Mouse (Mus musculus) cerebellum, adult 9-11 months (tissue): ENCODE measurements around the gene Brms1.

Source experiments
- DNase-seq: peaks from one replicate; pipeline ENCODE4 v3.0.0; 2022

The Brms1 gene

DNA sequence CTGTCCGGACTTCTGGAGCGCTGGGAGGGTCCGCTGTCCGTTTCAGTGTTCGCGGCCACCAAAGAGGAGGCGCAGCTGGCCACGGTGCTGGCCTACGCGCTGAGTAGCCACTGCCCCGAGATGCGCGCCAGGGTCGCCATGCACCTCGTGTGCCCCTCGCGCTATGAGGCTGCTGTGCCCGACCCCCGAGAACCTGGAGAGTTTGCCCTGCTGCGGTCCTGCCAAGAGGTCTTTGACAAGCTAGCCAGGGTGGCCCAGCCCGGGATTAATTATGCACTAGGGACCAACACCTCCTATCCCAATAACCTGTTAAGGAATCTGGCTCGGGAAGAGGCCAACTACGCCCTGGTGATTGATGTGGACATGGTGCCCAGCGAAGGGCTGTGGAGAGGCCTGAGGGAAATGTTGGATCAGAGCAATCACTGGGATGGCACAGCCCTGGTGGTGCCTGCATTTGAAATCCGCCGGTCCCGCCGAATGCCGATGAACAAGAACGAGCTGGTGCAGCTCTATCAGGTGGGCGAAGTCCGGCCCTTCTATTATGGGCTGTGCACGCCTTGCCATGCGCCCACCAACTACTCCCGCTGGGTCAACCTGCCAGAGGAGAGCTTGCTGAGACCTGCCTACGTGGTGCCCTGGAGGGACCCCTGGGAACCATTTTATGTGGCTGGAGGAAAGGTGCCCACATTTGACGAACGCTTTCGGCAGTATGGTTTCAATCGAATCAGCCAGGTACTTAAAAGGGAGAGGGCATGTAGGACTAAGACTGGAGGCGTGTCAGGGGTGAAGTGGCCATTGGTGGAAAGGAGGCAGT lies 1.6 kb upstream of the Brms1 start:
- no peak for DNase-seq

DNA sequence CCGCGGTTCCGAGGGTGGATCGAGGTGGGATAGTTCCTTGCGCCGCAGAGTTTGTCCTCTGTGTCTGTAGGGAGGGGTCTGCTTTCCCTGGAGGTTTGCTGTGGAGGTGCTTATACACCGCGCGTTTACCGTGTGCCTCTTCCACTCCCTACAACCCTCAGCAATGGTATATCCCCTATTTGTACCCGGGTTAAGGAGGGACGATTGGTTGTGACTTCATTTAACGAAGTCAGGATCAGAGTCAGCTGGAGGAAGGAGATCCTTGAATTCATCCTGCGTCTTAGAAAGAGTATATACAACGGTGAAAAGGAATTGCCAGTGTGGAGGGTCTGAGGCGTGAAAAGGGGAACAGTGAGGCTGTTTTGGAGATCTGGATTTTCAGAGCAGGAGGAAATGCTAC lies 434 bp downstream of the Brms1 start:
- no peak for DNase-seq

DNA sequence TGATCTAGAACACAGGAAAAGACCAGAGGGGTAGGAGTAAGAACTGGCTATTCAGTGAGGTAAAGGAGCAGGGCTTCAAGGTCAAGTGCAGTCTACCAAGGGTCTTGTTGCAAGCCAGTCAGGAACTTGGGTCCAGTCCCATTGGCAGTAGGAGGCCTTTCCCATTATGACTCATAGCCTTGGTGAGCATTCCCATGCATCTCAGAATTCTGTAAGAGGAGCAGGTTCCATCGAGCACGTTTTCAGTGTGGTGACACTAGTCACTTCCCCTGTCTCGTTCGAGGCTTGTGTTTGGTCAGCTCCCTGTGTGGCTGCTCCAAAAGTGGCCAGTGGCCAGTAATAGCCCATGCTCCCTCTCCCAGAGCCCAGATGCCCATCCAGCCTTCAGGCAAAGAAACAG lies 4.4 kb downstream of the Brms1 start:
- no peak for DNase-seq

DNA sequence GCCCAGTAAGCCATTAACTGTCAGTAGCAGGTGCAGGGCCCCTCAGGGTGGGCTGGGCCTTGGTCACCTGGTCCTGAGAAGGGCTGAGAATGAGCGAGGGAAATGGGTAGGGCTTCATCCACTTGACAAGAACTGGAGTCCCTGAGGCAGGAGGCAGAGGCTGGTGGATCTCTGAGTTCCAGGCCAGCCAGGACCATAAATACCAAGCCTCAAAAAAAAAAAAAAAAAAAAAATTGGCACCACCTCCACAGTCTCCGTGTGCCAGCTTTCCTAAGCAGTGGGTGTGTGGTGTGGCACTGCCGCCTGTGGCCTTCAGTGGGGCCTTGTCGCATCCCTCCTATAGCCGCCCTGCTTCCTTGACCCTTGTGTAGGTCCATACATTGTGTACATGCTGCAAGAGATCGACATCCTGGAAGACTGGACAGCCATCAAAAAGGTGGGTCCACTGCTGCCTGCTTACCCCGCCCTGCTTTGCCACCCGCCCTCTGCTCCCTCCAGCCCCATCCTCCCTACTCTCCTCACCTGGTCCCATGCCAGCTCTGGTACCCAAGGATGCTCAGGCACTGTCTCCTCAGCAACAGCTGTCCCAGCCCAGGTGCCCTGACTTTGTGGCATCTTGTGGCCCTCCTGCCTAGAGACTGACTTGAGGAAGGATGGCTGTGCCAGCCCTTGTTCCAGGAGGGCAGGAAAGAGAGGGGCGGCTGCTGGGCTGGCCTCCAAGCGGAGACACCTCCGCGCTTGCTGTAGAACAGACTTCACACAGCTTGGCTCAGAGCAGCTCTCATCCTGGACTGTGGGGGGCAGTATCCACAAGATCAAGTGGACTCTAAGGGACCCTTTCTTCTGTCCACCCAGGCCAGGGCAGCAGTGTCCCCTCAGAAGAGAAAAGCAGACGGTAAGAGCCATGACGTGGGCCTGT lies 7.2 kb downstream of the Brms1 start:
- DNase-seq, result peak; percentile 56

DNA sequence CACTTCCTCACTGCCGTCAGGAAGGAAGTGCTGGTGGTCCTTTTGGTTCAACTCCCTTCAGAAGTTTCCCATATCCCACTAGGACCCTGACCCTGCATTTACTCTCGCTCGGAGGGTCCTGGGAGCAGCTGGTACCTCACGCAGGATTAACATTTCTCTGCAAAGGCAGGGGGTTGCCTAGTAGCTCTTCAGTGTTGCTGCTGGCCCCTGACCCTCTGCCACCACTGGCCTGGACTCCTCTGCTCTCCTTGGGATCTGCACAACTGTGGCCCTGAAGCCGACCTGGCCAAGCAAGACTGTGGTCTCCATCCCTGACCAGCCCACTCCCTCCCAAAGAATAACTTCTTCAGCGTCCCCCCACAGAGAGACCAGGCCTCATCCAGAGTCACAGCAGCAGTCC lies 8.2 kb downstream of the Brms1 start:
- peak; percentile 48 for DNase-seq

DNA sequence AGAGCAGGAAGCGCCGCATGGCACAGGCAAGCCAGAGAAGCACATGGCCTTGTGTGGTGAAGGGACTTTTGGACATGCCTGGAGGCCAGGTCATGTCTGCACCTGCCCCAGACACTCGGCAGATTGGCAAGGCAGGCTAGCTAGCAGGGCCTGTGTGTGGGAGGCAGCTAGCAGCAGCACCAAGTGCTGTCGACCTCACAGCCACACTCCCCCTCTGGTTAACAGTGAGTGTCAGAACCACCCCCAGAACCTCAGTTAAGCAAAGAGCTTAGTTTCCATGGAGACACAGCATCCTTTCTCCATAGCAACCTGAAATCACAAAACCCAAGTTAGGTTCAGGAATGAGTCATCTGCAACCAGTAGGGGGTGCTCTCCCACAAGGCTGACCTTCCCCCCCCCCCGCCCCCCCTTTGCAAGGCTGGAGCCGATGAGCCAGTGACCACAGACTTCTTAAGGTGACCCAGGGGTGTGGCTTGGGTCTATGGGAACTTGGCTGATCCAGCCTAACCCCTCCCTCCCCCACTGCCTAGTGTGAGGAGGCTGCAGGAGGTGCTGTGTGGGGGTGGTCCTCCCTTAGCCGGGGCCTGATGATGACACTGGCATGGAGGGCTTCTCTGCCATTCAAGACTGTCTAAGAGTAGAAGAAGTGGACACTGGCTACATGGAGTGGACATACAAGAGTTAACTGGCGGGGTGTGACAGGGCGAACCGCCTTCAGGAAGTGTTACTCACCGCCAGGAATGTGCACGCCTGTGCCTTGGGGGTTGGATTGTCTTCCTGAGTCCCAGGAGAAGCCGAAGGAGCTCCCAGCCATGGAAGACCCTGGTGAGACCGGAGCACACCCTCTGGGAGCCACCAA lies 9.1 kb downstream of the Brms1 start, which contains the start of gene Rin1:
TSS of gene Rin1 (plus strand) at position 435 of the 859 bp plus-strand sequence.
- DNase-seq, result peak; percentile 72

- peak; percentile 55 for DNase-seq
These were observed 9.9 kb downstream of the Brms1 start for GRCm38 (mm10) chr19:5051031-5051430.

DNA sequence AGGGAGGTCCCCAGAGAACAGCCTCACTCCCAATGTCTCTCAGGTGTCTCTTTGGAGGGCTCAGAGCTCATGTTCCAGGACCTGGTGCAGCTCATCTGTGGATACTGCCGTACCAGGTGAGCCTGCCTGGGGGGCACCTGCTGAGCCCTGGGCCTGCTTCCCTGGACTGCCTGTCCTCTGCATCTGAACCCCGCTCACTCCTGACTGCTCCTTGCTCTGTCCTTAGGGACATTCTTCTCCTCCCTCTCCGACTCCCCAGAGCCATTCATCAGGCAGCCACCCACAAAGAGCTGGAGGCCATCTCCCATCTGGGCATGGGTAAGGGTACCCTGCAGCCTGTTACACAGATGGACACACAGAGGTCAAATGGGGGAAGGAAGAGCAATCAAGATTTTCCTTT lies 10.4 kb downstream of the Brms1 start:
- peak; percentile 52 for DNase-seq

DNA sequence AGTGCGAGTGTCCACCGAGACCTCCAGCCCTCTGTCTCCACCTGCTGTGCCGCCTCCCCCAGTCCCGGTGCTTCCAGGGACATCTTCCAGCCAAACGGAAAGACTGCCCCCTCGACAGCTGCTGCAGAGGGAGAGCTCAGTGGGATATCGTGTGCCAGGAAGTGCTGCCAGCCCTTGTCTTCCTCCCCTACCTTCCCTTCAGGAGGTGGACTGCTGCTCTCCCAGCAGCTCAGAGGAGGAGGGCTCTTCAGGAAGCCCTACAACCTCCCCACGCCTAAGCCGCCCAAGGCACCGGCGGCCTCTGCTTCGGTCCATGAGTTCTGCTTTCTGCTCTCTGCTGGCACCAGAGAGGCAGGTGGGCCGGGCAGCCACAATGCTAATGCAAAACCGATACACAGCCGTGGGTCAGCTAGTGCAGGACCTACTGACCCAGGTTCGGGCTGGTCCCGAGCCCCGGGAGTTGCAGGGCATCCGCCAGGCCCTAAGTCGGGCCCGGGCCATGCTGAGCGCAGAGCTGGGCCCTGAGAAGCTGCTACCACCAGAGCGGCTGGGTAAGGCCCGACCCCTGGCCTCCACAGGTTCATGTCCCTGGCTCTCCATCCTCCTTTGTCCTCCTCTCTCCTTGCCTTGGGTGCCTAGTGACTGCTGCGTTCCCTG lies 11.1 kb downstream of the Brms1 start:
- peak; percentile 79 for DNase-seq

GRCm38 (mm10) chr19:5052853-5053252 lies 11.7 kb downstream of the Brms1 start:
- peak; percentile 84 for DNase-seq

- peak; percentile 80 for DNase-seq
These were observed 12.8 kb downstream of the Brms1 start for GRCm38 (mm10) chr19:5053909-5054308.

DNA sequence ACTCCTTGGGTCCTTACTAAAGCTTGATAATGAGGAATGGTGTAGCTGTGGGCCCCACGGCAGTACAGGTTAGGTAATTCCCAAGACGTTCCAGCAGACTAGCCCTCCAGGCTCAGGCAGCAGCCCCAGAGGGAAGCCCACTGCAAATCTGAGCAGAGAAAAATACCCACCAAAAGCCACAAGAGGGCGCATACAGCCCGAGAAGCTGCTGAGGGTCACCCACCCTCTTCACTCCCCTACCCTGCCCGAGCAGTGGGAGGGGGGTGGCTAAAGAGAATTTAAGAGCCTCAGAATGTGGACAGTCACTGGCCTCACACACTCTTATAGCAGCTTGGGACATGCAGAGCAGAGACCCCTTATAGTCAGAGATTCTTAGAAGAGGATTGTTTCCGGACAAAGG lies 15.1 kb downstream of the Brms1 start:
- DNase-seq, result no peak

- DNase-seq, result no peak
These were observed 17.0 kb downstream of the Brms1 start for GRCm38 (mm10) chr19:5057876-5058775.

GRCm38 (mm10) chr19:5058801-5059771 lies 17.9 kb downstream of the Brms1 start:
- no peak for DNase-seq

DNA sequence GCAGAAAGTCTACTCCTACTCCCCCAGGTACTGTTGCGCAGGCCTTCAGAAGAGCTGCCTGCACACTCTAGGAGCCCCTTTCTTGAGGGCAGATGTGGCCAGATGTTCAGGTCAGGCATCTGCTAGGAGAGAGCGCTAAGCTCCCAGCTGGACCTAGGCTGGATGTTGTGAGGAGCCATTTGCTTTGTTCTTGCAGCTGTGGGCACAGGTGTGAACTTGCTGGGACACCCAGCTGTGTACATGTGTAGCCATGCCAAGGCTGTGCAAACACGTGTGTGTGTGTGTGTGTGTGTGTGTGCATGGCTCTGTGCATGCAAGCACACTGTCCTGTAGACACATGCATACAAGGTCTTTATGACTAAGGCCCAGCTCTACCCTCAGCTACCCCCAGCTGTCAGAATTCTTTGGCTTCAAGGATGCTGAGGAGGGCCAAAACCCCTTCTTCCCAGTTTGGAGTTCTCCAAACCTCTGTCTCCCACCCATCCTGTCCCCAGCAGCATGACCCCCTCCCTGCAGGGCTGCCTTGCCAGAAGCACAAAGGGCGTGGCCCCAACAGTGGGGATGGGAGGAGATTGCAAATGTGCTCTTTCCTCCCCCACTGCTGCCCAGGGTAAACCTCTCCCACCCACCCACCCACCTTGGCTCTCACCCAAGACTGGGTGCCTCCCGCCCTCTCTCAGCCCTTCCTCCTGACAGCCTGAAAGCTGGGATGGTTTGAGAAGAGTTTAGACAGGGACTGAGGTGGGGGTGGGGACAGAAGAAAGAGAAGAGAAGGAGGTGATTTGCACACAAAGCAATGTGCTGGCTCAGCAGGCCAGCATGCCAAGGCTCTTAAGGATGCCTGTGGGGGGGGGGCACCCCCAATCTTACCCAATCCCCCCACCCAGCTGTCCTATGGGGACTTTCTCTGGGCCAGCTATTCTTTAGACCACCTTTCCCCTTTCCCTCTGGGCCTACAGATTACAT lies 19.5 kb downstream of the Brms1 start:
- DNase-seq, result no peak

DNA sequence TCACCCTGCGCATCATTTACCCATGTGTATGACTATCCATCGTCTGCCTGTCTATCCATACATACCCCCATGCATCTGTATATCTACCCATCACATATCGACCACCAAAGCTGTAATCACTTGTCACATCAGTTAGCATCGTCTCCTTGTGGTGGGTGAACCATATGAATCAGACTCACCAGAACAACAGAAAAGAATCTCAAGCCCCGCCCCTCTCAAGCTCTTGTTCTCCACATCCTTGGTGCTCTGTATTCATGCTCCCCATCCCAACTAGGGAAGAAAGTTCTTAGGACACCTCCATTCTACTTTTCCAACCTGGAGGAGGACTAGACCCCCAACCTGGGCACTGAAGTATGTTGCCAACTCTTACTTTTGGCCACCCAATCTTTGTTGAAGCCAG lies 20.9 kb downstream of the Brms1 start:
- no peak for DNase-seq

GRCm38 (mm10) chr19:5062446-5062845 lies 21.3 kb downstream of the Brms1 start:
- no peak for DNase-seq

- no peak for DNase-seq
These were observed 23.9 kb downstream of the Brms1 start for GRCm38 (mm10) chr19:5065104-5065503.
